Mouse (Mus musculus) heart, postnatal 10 days (tissue): Measurements from ENCODE around the gene Acot2. TPM values are rescaled to one million over a fixed set of nuclear protein-coding genes. Genes with fewer than 3 reads are reported as not detected.
A peak's percentile ranks its signal among the peaks of the same experiment; 100 is the strongest.
"Not testable (repeated sequence)": the region's sequence is repeated elsewhere in the genome, so short reads cannot be mapped to it uniquely, and the experiment has no call there.

Experiments used
- DNase-seq, 2 experiments: peaks; one replicate each; pipeline ENCODE4 v3.0.0; 2021
- intact Hi-C: fragments of 180-260 bp; cut with DNase I; formaldehyde crosslinking; loops from one replicate; pipeline ENCODE4 v1.15.1; 2025
- total RNA-seq, 2 experiments: library from RNA; stranded (reverse); gene quantifications; 2 replicates each; pipeline ENCODE4 v1.2.3; 2021

The Acot2 gene
- 100 to 1,000 TPM; 201 to 233 TPM for total RNA-seq

GRCm38 (mm10) chr12:83987583-83988441 lies at the start of gene Acot2:
Gene Acot2, plus strand, starts transcription at chr12:83987861.
- intact Hi-C loops: loop anchor here (2.0 kb wide), 1 partner anchor 43 kb away; no protein-coding TSS in a partner anchor
- peak; percentile 88 to 89 for DNase-seq

GRCm38 (mm10) chr12:83938592-83938991 lies 49.1 kb upstream of the Acot2 start:
- DNase-seq, intact Hi-C loops: not testable (repeated sequence)

DNA sequence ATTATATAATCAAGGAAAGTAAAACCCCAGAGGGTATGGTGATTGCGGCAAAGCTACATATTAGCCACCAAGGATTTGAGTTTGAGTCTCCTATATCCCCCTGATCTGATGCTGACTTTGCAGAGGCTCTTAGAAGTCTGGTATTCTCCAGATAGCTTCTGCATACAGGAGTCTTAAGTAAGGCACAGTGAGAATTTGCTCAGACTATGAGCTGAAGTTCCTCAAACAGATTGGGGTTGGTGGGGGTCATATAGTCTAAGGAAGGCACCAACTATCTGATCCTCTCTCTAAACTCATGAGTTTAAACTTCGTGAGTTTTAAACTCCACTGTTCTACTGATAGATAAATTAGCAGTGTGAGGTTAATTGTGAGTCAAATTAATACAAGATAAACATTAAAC lies 48.3 kb upstream of the Acot2 start:
- intact Hi-C loops: no loop called here
- DNase-seq: no peak

GRCm38 (mm10) chr12:83940031-83940430 lies 47.6 kb upstream of the Acot2 start:
- intact Hi-C loops: no loop called here

DNA sequence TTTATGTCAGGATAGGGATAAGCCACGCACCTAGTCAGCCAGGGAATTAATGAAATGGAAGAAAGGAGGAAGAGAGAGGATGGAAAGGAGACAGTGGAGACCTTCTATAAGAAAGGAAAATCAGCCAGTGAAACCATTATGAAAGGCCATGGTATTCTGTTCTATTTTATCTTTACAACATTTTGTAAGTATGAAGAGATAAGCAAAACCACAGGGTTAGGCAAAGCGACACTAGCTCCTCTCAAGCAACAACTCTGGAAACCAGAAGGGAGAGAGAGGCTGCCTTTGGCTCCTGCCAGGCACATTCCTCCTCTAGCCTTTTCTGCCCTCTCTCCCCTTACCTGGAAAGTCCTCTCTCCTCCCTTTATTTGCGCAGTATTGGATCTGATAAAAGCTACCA lies 45.7 kb upstream of the Acot2 start:
- DNase-seq: no peak
- intact Hi-C loops: no loop called here

More at GRCm38 (mm10) chr12:83940031-83940430, 47.6 kb upstream of the Acot2 start:
- no peak for DNase-seq

- DNase-seq: peak in 1 of 2 experiments; percentile 23
These were observed 40.3 kb upstream of the Acot2 start for GRCm38 (mm10) chr12:83947260-83947811.

GRCm38 (mm10) chr12:83949043-83949442 lies 38.6 kb upstream of the Acot2 start:
- DNase-seq: no peak
- intact Hi-C loops: loop anchor here (2.0 kb wide), 1 partner anchor 26 kb away; no protein-coding TSS in a partner anchor

More at GRCm38 (mm10) chr12:83947260-83947811, 40.3 kb upstream of the Acot2 start:
- intact Hi-C loops: loop anchor here (2.0 kb wide), 1 partner anchor 19 kb away; no protein-coding TSS in a partner anchor

DNA sequence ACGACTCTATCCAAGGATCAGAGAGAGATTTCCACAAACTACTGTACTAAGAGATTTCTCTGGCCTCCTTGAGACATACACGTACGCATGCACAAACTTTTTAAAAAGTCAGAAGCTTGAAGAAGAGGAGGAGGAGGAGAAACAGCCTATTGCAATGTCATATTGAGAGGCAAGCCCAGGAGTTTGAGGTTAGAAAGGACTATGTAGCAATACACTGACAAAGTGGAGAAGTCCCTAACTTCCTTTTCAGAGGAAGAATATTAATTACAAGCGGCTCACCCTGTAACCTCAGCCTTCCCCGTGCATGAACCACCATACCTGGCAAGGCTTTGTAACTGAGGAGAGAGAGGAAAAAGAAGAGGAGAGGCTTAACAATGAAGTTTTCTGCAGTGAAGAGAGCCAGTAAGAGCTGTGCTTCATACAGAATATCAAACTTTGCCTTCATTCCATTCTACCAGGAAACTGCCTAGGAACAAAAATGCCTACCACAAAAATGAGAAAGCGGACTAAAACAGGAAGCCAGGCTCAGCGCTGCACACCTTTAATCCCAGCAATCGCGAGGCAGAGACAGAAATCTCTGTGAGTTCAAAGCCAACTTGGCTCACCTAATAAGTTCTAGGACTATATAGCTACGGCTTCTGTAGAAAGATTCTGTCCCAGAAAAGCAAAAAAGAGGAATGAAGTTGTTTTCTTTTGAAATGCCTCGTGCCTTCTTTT lies 37.7 kb upstream of the Acot2 start:
- no peak for DNase-seq
- intact Hi-C loops: loop anchor here (2.0 kb wide), 1 partner anchor 27 kb away; no protein-coding TSS in a partner anchor

GRCm38 (mm10) chr12:83950493-83950839 lies 37.2 kb upstream of the Acot2 start, which contains the start of gene Riox1:
Gene Riox1, plus strand, starts transcription at chr12:83950608.
- intact Hi-C loops: no loop called here
- DNase-seq: peak; percentile 87 to 90

DNA sequence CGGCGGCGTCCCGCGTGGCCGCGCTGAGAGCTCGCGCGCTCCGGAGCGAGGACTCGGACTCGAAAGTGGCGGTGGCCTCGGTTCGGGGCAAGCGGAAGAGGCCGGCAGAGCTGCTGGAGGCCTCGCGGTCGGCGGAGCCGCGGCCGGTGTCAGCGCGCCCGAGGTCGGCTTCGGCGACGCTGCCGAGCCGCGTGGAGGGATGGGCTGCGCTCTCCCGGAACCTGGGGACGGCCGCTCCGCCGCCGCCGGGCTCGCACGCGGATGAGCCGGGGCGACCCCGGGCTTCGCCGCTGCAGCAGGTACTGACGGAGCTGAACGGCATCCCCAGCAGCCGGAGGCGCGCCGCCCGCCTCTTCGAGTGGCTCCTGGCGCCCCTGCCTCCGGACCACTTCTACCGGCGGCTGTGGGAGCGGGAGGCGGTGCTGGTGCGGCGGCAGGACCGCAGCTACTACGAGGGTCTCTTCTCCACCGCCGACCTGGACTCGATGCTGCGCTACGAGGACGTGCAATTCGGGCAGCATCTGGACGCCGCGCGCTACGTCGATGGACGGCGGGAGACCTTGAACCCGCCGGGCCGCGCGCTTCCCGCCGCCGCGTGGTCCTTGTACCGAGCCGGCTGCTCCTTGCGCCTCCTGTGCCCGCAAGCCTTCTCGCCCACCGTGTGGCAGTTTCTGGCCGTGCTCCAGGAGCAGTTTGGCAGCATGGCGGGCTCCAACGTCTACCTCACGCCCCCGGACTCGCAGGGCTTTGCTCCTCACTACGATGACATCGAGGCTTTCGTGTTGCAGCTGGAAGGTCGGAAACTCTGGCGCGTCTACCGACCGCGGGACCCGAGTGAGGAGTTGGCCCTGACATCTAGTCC lies 36.6 kb upstream of the Acot2 start:
- intact Hi-C loops: no loop called here
- DNase-seq: peak; percentile 40 to 49

DNA sequence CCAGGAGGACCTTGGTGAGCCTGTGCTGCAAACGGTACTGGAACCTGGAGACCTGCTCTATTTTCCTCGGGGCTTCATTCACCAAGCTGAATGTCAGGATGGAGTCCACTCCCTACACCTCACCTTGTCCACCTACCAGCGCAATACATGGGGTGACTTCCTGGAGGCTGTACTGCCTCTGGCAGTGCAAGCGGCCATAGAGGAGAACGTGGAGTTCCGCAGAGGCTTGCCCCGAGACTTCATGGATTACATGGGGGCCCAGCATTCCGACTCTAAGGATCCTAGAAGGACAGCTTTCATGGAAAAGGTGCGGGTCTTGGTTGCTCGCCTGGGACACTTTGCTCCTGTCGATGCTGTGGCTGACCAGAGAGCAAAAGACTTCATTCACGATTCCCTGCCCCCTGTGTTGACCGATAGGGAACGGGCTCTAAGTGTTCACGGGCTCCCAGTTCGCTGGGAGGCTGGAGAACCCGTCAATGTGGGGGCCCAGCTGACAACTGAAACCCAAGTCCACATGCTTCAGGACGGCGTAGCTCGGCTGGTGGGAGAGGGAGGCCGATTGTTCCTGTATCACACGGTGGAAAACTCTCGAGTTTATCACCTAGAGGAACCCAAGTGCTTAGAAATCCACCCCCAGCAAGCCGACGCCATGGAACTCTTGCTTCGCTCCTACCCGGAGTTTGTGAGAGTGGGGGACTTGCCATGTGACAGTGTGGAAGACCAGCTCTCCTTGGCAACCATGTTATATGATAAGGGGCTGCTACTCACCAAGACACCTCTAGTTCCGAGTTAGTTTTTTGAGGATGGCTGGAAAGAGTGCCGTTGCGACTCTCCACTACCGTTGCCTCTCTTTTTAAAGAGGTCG lies 35.7 kb upstream of the Acot2 start:
- intact Hi-C loops: no loop called here
- no peak for DNase-seq

- intact Hi-C loops: no loop called here
- DNase-seq: no peak
These were observed 29.4 kb upstream of the Acot2 start for GRCm38 (mm10) chr12:83958278-83958677.

DNA sequence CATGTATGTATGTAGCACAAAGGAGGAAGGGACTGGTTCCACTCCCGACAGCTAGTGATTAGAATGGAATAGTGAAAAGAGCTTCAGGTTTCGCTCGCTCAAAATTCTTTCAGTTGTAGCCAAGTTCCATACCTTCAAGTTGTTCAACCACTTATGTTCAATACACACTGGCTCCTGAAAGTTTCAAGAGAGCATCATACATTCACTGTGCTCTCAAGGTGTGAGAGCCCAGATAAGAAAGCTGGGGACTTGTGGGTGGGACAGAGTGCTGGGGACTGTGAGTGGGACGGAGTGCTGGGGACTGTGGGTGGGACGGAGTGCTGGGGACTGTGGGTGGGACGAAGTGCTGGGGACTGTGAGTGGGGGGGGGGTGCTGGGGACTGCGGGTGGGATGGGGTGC lies 22.4 kb upstream of the Acot2 start:
- intact Hi-C loops: no loop called here
- DNase-seq: no peak

GRCm38 (mm10) chr12:83972117-83972516 lies 15.5 kb upstream of the Acot2 start:
- intact Hi-C loops: loop anchor here (1.0 to 10.0 kb wide), 4 partner anchors 59 to 273 kb away; no protein-coding TSS in a partner anchor
- DNase-seq: peak; percentile 67 to 75

DNA sequence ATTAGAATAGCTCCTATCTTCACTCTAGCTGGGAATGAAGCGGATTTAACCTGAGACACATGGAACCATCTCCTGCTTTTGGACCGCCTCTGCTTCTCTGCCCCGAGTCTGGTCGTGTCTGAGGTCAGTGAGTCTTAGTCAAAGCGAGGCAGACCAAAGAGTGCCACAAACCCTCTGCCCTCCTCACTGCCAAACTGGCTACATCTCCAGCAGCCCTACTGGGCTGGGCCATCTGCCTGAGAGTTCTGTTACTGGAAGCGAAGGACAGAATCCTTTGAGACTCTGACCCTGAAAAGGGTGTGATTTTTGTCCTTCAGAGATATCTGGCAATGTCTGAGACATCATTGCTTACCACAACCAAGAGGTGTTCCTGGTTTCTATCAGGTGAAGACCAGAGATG lies 8.8 kb upstream of the Acot2 start:
- intact Hi-C loops: loop anchor here (10.0 kb wide), 2 partner anchors 156 to 266 kb away; no protein-coding TSS in a partner anchor
- no peak for DNase-seq

DNA sequence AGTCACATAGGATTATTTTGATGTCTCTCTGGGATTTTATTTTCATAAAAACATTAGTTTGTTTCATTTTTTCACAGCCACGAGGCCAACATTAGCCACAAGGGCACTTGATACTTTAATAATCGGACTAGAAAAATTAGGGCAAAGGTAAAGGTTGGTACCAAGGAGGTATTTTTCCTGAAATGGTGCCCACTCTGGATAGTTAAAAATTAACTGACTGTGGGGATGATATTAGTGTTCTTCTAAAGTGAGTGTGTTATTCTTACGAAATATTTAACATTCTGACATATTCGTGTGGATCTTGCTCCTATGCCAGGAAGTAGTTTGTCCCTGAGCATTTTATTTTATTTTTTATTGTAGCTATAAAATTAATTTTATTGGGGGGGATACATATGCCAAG lies 6.0 kb upstream of the Acot2 start:
- no peak for DNase-seq
- intact Hi-C loops: no loop called here

DNA sequence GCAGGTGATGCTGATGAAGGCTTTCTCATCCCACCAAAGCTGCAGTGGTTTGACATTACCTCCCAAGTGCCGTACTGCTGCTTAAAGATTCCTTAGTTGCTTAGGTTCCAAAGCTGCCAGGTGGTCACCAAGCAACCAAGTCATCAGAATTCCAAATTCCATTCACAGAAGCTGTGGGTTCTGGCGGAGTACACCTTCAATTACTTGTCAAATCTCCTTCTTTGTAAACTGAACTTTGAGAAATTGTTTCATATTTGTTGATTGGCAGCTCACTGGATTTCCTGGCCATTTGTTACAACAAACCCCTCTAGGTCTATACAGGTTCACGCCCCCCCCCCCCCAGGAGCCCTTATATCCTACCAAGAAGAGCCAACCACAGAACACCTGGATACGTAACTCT lies 2.9 kb upstream of the Acot2 start, which contains the start of gene Heatr4:
Heatr4 (minus strand) TSS at position 101 of the 400 bp plus-strand sequence.
- DNase-seq: no peak
- intact Hi-C loops: no loop called here

DNA sequence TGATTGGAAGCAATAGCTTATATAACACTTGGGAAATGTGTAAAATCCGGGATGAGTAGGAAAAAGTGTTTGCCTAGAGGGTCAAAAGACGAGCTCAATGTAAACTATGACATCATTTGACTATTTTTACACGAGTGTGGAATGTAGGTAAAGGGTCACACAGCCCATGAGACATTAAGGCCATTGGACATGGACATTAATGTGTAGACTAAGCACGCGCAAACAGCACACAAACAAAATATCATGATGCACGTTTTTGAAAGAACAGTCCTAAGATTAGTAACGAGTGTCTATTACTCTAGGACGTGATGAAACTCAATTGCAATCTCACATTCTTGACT lies 449 bp upstream of the Acot2 start:
- DNase-seq: no peak
- intact Hi-C loops: loop anchor here (2.0 kb wide), 1 partner anchor 44 kb away; no protein-coding TSS in a partner anchor

DNA sequence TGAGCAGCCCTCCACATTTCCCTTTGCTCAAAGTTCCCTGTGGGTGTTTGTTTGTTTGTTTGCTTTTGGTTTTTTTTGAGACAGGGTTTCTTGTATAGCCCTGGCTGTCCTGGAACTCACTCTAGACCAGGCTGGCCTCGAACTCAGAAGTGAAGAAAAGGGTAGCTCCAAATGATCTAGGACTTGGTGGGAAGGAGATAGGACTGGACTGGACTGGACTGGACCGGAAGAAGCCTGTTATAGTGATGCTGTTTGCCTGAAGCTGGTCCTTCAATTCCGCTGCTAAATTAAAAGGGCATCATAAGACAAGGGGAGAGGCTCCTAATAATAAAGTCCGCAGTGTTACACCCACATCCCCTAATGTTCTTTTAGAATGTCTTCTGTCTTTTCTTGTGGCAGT lies 822 bp downstream of the Acot2 start:
- intact Hi-C loops: no loop called here
- DNase-seq: no peak
